Mouse (Mus musculus) left cerebral cortex, adult 11 months (tissue): Measurements from ENCODE around the gene Zfp991.
"Not testable (repeated sequence)": the region's sequence is repeated elsewhere in the genome, so short reads cannot be mapped to it uniquely, and the experiment has no call there.

Source experiments
- DNase-seq: peaks from one replicate; pipeline ENCODE4 v3.0.0; 2022; ENCODE audit warnings: low spot score

Zfp991 gene

DNA sequence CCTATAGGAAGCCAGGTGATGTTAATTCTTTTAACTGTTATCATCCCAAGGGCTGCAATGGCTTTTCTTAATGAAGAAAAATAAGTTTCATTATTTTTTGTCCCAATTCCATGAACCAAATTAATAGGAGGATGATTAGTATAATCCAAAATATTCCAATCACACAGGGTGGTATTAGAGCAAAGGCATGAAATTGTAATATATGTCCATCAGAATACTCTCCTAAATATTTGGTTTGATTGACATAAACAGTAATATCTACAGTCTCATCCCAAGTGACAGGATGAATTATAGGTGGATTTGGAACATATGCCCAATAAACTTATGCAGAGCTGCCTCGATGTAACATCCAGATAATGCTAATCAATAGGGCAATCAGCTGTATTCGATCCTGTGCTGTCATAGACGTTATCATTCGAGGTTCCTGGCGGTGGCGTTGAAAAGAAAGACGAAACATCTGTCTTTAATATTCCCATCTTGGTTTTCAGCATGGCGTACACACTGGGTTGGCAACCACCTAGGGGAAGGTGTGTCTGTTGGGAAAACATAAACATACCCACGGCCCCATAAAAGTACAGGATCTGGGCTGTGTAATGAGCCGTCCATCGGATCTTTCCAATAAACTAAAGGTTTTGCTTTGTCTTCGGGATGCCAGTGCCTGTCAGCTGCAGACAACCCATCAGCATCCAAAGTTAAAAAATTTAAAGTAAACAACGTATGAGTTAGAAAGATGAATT, 50.3 kb downstream of the Zfp991 start:
- DNase-seq = not testable (repeated sequence)

GRCm38 (mm10) chr4:147186824-147187223, 55.0 kb downstream of the Zfp991 start:
- DNase-seq = not testable (repeated sequence)

DNA sequence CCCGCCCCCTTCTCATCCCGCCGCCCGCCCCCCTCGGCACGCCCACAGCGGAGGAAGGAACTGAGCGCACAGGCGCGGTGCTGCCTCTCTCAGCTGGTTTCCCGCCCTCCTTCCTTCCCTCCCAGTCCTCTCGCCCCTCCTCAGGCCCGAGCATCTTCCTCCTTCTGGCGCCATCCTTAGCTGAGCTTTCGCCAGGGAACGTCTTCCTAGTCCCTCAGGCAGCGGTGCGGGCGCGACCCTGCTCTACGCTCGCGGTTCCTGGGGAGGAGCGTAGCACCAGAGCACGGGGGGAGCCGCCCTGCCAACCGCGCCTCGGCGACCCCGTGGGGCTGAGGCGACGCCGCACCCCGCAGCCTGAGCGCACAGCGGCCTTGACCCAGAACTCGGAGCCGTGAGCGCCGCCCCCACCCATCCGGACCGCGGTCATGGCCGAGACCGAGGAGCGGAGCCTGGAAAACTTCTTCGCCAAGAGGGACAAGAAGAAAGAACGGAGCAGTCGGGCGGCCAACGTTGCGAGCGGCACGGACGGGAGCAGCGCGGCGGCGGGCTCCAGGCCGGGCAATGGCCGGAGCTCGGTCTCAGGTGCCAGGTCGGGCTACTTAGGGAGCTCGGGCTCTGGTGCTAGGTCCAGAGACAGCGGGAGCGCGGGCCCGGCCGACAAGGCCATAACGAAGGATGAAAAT, 55.6 kb downstream of the Zfp991 start:
- DNase-seq = not testable (repeated sequence)

DNA sequence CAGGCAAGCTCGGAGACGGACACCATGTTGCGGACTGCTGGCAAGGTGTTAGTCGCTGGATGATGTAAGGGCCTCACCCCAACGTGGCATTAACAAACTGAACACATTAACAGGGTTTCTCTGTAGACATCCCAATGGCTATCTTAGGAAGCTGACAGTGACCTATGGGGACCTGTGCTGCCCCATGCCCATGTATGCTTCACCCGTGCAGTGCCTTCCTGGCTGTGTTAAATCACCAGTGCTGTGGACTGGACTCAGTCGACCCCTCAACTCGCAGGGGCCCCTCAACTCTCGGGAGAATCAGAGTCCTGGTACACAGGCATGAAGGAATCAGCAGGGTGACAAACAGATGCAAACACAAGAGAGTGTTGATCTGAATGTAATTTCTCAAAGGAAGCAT, 63.3 kb downstream of the Zfp991 start:
- not testable (repeated sequence) for DNase-seq

- not testable (repeated sequence) for DNase-seq
These were observed 65.4 kb downstream of the Zfp991 start for GRCm38 (mm10) chr4:147197210-147197609.

- DNase-seq = not testable (repeated sequence)
These were observed 67.4 kb downstream of the Zfp991 start for GRCm38 (mm10) chr4:147199055-147199750.

DNA sequence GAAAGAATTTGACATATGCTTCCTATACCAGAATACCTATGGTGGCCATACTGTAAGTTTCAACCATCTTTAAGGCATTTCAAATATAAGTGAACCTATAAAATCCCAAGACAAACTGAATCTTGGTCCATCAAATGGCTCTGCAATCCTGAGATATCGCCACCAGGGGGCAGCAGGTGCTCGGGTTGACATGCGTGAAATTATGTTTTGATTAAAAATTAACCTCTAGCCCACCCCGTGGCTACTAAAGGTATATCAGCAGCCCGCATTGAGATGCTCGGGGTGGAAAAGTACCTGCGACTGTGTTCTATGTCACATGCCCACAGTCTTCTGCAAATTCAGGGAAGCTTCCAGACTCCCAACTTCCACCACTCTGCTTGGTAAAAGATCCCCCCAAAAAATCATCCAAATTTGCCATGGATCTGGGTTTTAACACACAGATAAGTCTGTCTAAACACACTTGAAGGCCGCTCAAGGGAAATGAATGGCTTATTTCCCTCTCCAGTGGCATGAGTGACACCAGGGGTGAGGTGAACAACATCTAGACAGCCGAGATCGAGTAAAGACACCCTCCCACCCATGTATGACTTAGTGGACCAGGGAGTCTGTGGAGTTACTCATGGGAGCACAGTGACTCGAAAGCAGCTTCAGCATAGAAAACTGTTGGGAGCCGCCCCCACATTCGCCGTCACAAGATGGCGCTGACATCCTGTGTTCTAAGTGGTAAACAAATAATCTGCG, 70.3 kb downstream of the Zfp991 start:
- not testable (repeated sequence) for DNase-seq

DNA sequence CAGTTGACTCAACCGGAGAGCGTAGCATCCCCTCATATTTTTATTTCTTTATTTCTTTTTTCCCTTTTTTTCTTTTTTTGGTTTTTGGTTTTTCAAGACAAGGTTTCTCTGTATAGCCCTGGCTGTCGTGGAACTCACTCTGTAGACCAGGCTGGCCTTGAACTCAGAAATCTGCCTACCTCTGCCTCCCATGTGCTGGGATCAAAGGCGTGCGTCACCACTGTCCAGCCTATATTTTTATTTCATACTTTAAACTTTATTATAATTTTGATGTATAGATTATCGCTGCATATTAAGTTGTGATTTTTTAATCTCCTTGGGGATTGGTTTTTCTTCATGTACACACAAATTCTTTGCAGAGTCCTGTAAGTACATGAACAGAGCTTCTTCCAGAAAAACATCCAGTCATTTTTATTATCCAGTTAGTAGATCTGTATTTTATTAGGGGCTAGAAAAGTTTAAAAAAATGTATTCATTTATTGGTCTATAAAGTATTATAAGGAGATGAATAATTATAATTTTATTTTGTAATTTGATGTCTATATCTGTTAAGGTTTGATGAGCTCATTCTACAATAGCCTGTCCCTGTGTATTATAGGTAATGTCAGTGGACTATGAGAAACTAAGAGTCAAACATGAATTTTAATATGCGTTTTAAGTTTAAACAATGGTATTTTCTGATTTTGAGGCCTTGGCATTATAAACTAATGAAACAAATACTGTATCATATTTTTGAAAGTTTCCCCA, 80.5 kb downstream of the Zfp991 start:
- DNase-seq = not testable (repeated sequence)

DNA sequence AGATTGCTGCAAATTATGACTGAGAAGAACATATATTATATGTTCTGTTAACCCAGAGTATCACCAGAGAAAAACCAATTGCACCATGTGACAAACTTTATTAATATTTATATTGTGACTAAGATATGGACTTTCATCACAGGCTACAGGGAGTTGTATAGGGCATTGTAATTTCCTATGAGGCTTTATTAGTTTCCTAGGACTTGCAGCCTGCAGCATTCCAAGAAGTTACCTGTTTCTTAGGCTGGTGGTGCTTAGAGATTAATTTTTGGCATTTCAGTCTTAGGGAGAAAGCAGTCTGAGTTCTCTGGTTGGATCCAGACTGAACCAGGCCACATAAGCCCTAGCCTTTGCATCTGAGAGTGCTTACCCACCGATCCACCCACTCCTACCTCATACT, 82.4 kb downstream of the Zfp991 start:
- not testable (repeated sequence) for DNase-seq

DNA sequence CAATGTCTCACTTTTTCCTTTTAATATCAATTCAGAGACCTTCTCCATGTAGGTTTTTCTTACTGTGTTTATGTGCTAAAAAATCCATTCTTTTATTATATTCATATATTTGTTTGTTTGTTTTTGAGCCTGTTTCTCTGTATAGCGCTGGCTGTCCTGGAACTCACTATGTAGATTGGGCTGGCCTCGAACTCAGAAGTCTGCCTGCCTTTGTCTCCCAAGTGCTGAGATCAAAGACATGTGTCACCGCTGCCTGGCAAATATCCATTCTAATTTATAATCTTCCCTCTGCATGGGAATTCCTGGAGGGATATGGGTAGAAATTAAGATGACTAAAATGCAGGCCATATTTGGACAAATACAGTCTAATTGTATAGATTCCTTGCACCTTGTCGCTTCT, 85.8 kb downstream of the Zfp991 start:
- DNase-seq = not testable (repeated sequence)

DNA sequence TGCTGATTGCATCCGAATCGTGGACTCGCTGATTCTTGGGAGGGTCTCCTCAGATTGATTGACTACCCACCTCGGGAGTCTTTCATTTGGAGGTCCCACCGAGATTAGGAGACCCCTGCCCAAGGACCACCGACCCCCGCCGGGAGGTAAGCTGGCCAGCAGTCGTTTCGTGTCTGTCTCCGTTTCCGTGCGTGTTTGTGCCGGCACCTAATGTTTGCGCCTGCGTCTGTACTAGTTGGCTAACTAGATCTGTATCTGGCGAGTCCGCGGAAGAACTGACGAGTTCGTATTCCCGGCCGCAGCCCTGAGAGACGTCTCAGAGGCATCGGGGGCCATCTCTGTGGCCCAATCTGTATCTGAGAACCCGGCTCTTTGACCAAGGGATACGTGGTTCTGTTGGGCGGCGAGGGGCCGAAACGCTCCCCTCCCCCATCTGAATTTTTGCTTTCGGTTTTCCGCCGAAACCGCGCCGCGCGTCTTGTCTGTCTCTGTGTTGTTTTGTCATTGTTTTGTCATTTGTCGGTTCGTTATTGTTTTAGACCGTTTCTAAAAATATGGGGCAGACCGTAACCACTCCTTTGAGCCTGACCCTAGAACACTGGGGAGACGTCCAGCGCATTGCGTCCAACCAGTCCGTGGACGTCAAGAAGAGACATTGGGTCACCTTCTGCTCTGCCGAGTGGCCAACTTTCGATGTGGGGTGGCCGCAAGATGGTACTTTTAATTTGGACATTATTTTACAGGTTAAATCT, 87.7 kb downstream of the Zfp991 start:
- DNase-seq = not testable (repeated sequence)

DNA sequence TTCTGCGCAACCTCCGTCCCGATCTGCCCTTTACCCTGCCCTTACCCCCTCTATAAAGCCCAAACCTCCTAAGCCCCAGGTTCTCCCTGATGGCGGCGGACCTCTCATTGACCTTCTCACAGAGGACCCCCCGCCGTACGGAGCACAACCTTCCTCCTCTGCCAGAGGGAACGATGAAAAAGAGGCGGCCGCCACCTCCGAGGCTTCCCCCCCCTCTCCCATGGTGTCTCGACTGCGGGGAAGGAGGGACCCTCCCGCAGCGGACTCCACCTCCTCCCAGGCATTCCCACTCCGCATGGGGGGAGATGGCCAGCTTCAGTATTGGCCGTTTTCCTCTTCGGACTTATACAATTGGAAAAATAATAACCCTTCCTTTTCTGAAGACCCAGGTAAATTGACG, 88.4 kb downstream of the Zfp991 start:
- not testable (repeated sequence) for DNase-seq

DNA sequence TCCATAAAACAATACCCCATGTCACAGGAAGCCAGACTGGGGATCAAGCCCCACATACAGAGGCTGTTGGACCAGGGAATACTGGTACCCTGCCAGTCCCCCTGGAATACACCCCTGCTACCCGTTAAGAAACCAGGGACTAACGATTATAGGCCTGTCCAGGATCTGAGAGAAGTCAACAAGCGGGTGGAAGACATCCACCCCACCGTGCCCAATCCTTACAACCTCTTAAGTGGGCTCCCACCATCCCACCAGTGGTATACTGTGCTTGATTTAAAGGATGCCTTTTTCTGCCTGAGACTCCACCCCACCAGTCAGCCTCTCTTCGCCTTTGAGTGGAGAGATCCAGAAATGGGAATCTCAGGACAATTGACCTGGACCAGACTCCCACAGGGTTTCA, 90.2 kb downstream of the Zfp991 start:
- DNase-seq = peak; percentile 9

DNA sequence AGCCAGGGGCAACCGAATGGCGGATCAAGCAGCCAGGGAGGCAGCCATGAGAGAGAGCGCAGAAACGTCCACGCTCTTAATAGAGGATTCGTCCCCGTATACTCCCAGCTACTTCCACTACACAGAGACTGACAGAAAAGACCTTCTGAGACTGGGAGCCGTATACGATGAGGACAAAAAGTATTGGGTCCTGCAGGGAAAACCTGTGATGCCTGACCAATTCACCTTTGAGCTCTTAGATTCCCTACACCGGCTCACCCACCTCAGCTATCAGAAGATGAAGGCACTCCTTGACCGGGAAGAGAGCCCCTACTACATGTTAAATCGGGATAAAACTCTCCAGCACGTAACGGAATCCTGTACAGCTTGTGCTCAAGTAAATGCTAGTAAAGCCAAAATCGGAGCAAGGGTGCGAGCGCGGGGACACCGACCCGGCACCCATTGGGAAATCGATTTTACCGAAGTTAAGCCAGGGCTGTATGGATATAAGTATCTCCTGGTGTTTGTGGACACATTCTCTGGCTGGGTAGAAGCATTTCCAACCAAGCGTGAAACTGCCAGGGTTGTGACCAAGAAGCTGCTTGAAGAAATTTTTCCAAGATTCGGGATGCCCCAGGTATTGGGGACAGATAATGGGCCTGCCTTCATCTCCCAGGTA, 92.1 kb downstream of the Zfp991 start:
- DNase-seq = not testable (repeated sequence)

DNA sequence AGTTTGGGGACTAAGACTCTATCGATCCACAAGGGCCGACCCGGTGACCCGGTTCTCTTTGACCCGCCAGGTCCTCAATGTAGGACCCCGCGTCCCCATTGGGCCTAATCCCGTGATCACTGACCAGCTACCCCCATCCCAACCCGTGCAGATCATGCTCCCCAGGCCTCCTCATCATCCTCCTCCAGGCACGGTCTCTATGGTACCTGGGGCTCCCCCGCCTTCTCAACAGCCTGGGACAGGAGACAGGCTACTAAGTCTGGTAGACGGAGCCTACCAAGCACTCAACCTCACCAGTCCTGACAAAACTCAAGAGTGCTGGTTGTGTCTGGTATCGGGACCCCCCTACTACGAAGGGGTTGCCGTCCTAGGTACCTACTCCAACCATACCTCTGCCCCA, 93.8 kb downstream of the Zfp991 start:
- DNase-seq = not testable (repeated sequence)

DNA sequence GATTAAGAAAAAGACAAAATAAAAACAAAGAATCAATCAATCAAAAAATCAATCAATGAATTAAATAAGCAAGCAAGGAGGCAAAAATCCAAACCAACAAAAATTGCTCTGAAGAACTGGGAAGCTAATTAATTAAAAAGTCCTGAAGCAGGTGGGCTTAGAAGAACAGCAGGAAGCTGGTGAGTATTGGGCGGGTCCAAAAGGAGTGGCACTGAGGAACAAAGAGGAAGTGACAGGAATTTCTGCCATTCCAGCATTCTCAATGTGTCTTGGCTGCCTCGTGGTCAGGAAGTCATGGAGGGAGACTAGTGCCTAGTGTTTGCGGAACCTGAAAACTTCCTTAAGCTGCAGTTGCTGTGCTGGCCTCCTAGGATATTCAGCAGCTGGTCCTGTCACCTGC, 98.2 kb downstream of the Zfp991 start:
- DNase-seq = not testable (repeated sequence)
